Mouse (Mus musculus) liver, embryonic 11.5 days (tissue): ENCODE results near the gene Rere. TPM values are rescaled to one million over a fixed set of nuclear protein-coding genes. Genes with fewer than 3 reads are reported as not detected.

Experiments used
- ATAC-seq: fragments of 200-750 bp; cut with Nextera tagmentation; replicated peaks from 2 replicates; pipeline ENCODE4 v1.8.0; 2017; ENCODE audit warnings: moderate number of reproducible peaks, mild to moderate bottlenecking, moderate TSS enrichment, moderate library complexity; ENCODE audit not compliant: low FRiP score
- DNase-seq: peaks from one replicate; pipeline ENCODE4 v3.0.0-alpha.2; 2017; ENCODE audit warnings: low spot score
- H3K27ac ChIP-seq: fragments of 300-500 bp; sonication (generic); 2 replicates; pipeline ENCODE4 v1.5.1; 2014; ENCODE audit warnings: mild to moderate bottlenecking, low read depth, low read length, control low read depth
- H3K27me3 ChIP-seq: fragments of 300-500 bp; sonication (generic); replicated peaks from 2 replicates; pipeline ENCODE4 v1.6.1; 2014; ENCODE audit warnings: low read length, mixed read lengths; ENCODE audit not compliant: control insufficient read depth, insufficient read depth
- H3K36me3 ChIP-seq: fragments of 300-500 bp; sonication (generic); 2 replicates; pipeline ENCODE4 v1.6.1; 2014; ENCODE audit warnings: mild to moderate bottlenecking, low read length, moderate library complexity, mixed read lengths; ENCODE audit not compliant: control insufficient read depth, insufficient read depth
- H3K4me1 ChIP-seq: fragments of 300-500 bp; sonication (generic); replicated peaks from 2 replicates; pipeline ENCODE4 v1.6.1; 2014; ENCODE audit warnings: low read length, mixed read lengths; ENCODE audit not compliant: control insufficient read depth, insufficient read depth
- H3K4me2 ChIP-seq: fragments of 300-500 bp; sonication (generic); 2 replicates; pipeline ENCODE4 v1.6.1; 2014; ENCODE audit warnings: mild to moderate bottlenecking, control low read depth, moderate library complexity
- H3K4me3 ChIP-seq: fragments of 300-500 bp; sonication (generic); 2 replicates; pipeline ENCODE4 v1.5.1; 2014; ENCODE audit warnings: low read depth, low read length, control low read depth
- H3K9ac ChIP-seq: fragments of 300-500 bp; sonication (generic); 2 replicates; pipeline ENCODE4 v1.6.1; 2014; ENCODE audit warnings: low read depth, low read length, control low read depth
- H3K9me3 ChIP-seq: fragments of 300-500 bp; sonication (generic); 2 replicates; pipeline ENCODE4 v1.6.1; 2016; ENCODE audit warnings: low read length, inconsistent platforms, mixed read lengths; ENCODE audit not compliant: control insufficient read depth
- WGBS: fragments of 180-500 bp; shearing (Covaris S2); extraction: QIAGEN DNeasy Blood & Tissue Kit; methylation state at CpG from one replicate; pipeline ENCODE4 v1.1.7; 2014; 5-methylcytosine and 5-hydroxymethylcytosine counted together
- polyA plus RNA-seq: library from polyadenylated mRNA; unstranded; fragments of >200 nt; fragmentation: Nextera tagmentation; extraction: Ambion mirVana; gene quantifications from 2 replicates; pipeline ENCODE4 v1.2.1, GENCODE M21; 2014

Rere gene
- polyA plus RNA-seq, 1 experiment from 2014 or later = 23.3 TPM

GRCm38 (mm10) chr4:150664726-150665125 lies 383.3 kb downstream of the Rere start:
- peaks cover 10% of the 10 kb centered on the region for H3K27me3 ChIP-seq
- H3K4me3 ChIP-seq = no peak overlapping the region
- H3K4me2 ChIP-seq = no peak overlapping the region
- ATAC-seq (no peak), DNase-seq (no peak)
- no peak overlapping the region for H3K27ac ChIP-seq
- peaks cover 6% of the 10 kb centered on the region; the same call in 1 of the 2 replicates for H3K4me1 ChIP-seq
- no peaks in the 10 kb centered on the region for H3K9me3 ChIP-seq
- no peak overlapping the region for H3K9ac ChIP-seq
- no peaks in the 10 kb centered on the region for H3K36me3 ChIP-seq
- 69% methylated on average over 7 of the region's 7 CpGs for WGBS

DNA sequence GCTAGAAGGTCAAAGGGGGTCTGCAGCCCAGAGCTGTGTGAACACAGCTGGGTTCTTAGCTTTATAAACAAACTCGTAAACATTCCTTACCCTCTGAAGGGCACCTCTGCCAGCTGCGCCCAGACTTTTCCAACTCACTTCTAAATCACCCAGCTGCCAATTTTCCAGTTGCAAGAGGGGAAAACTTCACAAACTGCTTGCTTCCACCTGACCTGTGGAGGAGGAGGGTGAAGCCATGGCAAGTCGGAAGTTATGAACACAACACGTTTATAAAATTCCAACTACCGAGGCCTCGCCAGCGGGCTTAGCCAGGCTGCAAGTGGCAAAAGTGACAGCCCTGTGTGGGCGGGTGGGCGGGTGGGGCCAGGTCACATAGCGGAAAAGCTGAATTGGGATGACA lies 384.4 kb downstream of the Rere start:
- WGBS = 78% methylated on average over 10 of the region's 10 CpGs
- DNase-seq (no peak), ATAC-seq (no peak)
- Histone ChIP-seq H3K9me3 (no peaks in the 10 kb centered on the region), H3K27ac (no peak overlapping the region), H3K9ac (no peak overlapping the region), H3K36me3 (no peaks in the 10 kb centered on the region), H3K4me3 (no peak overlapping the region), H3K4me1 (peaks cover 6% of the 10 kb centered on the region), H3K27me3 (peaks cover 10% of the 10 kb centered on the region), H3K4me2 (no peak overlapping the region)

Other genes with a start within 250 kb of the Rere start
- gene Gpr157, start 194.3 kb upstream of the Rere start, polyA plus RNA-seq = 0.29 and 0.31 TPM in 2 replicates
- 0.14 and 0.48 TPM in 2 replicates for gene Slc2a5, start 162.4 kb upstream of the Rere start, polyA plus RNA-seq
- not detected in 2 replicates for gene Slc2a7, start 132.7 kb upstream of the Rere start, polyA plus RNA-seq
- gene Car6, start 80.3 kb upstream of the Rere start, polyA plus RNA-seq = not detected in 2 replicates
- 2,392 and 2,590 TPM in 2 replicates for gene Eno1, start 44.9 kb upstream of the Rere start, polyA plus RNA-seq